Mouse (Mus musculus): ENCODE measurements around the gene Ulk1. TPM values are rescaled to one million over a fixed set of nuclear protein-coding genes. Genes with fewer than 3 reads are reported as not detected.

Gene Ulk1
- polyA plus RNA-seq (2012; rRNA removed), result 17.8 and 18.8 TPM in 2 replicates

DNA sequence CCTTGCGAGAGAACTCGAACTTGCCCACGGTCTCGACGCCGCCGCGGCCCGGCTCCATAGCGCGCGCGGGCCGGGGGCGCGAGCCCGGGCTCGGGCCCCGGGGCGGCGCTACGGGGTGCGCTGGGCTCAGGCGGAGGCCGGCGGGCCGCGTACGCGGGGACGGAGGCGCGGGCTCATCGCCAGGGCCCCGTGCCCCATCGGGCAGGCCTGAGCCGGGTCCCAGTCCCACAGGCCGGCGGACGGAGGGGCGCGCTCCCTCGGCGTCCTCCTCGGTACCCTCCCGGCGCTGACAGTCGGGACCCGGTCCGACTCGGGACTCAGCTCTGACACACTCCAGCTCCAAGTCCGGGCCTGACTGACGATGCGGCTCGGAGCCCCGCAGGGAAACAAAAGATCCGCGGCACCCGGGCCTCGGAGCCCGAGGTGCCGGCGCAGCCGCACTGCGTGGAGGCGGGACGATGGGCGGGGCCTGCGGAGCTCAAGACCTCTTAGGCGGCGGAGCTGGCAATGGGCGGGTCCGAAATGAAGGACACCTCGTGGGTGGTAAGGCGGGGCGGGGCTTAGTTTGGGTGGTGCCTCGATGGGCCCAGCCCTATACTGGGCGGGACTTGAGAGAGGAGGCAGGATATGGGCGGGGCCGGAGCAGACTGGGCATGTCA is at the start of gene Ulk1:
Gene Ulk1, minus strand, starts transcription at position 431 of the 659 bp plus-strand sequence.

DNA sequence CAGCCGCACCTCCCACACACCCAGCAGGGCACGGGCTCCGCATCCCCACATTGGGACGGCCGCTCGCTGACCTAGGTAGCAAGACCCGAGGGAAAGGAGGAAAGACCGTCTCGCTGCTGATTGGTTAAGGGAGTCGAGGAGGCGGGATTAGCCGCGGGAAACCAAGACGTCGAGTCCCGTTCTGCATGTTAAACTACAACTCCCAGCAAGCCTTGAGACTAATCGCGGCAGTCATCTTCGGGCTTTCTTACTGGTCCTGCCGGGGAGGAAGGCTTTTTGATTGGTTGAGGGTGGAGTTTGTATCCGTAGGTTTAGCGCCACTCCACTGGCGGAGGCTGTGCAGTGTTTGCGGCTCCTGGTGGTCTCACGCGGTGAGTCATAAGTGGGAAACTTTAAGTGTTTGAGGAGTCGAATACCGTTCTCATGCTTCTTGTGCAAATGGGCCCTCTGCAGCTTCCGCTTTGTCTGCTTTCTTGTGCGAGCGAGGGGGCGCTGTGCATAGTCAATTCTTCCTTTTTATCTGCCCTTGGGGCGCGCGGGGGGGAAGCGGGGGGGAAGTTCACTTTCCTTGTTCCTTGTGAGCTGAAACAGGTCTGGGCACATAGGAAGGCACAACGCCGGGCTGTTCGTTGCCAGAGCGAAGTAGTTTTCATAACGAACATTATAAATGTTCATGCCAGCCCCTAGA is 29.9 kb upstream of the Ulk1 start, which contains the start of the genes Hscb and Chek2:
Gene Hscb, minus strand, starts transcription at position 100 of the 688 bp plus-strand sequence.
Gene Chek2, plus strand, starts transcription at position 302 of the 688 bp plus-strand sequence.

DNA sequence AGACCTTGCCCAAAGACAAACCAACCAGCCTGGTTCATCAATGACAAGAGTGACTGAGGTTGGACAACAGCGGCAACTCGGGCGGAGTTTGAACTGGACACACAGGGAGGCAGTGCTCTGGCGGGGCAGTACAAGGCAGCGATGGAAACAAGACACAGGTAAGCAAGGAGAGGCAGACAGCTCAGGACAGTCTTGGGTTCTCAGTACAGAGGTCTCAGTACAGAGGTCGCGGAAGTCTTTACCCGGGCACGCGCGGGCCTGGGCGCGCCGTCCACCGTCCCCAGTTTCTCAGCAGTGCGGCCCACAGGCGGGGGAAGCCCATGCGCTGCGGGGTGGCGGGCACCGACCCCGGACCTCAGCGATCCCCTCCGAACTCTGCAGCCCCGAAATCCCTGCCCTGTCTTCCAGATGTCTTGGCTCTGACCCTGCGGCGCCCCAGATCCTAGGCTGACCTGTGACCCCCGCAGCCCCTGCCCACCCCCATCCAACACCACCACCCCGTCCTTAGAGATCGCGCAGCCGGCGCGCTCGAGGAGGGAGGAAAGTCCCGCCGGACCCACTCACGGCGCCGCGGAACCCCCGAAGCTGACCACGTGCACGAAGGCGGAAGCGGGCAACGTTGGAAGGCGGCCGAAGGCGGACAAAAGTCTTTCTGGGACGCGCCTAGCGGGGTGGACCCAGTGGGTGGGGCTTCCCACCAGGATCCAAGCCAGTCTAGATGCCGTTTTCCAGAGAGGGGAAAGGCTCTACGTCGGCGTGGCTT is 29.7 kb downstream of the Ulk1 start, which contains the start of gene Pus1:
Gene Pus1, minus strand, starts transcription at position 662 of the 763 bp plus-strand sequence.

DNA sequence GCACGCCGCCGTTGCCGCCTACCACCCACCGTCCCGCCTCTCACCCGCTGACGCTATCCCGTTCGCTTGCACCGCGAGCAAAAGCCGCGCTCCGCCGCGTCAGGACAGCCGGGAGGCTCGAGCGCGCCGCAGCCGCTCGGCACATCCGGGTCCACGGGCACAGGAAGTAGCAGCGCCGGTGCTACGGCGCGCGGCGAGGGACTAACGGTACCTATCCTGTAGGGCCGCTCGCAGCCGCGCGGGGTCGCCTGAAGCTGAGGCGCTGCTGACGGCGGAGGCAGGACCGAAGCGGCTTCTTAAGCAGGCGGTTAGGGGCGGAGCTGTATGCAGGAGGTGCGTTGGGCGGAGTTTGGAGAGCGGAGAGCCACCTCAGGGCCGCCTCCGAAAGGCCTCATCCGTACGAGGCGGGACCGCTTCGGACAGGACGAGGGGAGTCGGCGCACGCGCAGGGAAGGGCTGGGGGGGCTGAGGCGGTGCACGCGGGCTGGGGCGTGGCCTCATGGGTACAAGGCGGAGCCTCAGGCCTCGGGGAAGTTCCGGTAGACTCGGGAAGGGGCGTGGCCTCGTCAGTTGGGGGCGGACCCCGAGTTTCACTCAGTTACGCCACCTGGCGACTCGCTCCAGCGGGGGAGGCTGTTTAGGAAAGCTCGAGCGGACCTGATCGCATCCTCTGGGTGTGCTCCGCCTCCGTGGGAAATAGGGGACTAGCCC is 39.3 kb downstream of the Ulk1 start, which contains the start of gene Ep400:
Gene Ep400, minus strand, starts transcription at position 270 of the 711 bp plus-strand sequence.

Other genes with a start within 250 kb of the Ulk1 start
- gene Noc4l, start 156.7 kb downstream of the Ulk1 start, polyA plus RNA-seq (2012; rRNA removed), result 24.2 and 27.3 TPM in 2 replicates
- gene Ddx51, start 156.6 kb downstream of the Ulk1 start, polyA plus RNA-seq (2012; rRNA removed), result 5.2 and 6.2 TPM in 2 replicates
- 9.9 and 11.2 TPM in 2 replicates for gene Ep400, start 39.4 kb downstream of the Ulk1 start, polyA plus RNA-seq (2012; rRNA removed)
- 19.2 and 21.6 TPM in 2 replicates for gene Pus1, start 29.4 kb downstream of the Ulk1 start, polyA plus RNA-seq (2012; rRNA removed)
- gene Hscb, start 29.7 kb upstream of the Ulk1 start, polyA plus RNA-seq (2012; rRNA removed), result 16.3 and 17.4 TPM in 2 replicates
- 14.4 and 15.7 TPM in 2 replicates for gene Chek2, start 29.9 kb upstream of the Ulk1 start, polyA plus RNA-seq (2012; rRNA removed)
- gene Ttc28, start 69.7 kb upstream of the Ulk1 start, polyA plus RNA-seq (2012; rRNA removed), result 0.42 and 0.43 TPM in 2 replicates

Data from liver, embryonic 18 days (tissue).